Mouse (Mus musculus) cerebellum, adult 2 months (tissue): ENCODE data around the gene Tbc1d7.

Experiments
- CTCF ChIP-seq: fragments of 200-500 bp; IDR thresholded peaks from 2 replicates; pipeline ENCODE4 v1.5.1; 2011; ENCODE audit warnings: low read depth, mild to moderate bottlenecking, control low read depth, low read length, moderate library complexity, borderline replicate concordance; ENCODE audit not compliant: insufficient read depth
- POLR2A ChIP-seq: fragments of 200-500 bp; IDR thresholded peaks from 2 replicates; pipeline ENCODE4 v1.6.1; 2011; ENCODE audit warnings: low read length, control low read depth, borderline replicate concordance; ENCODE audit not compliant: insufficient read depth

- no peak for TF ChIP-seq CTCF
- peak; percentile 96 for TF ChIP-seq POLR2A
These were observed at the start of gene Tbc1d7 for GRCm38 (mm10) chr13:43171020-43171710.
